Mouse (Mus musculus) liver, embryonic 15.5 days (tissue): ENCODE data around the gene Rasgrf2. TPM values are rescaled to one million over a fixed set of nuclear protein-coding genes. Genes with fewer than 3 reads are reported as not detected.

Experiments used
- ATAC-seq: fragments of 200-750 bp; cut with Nextera tagmentation; 2 replicates; pipeline ENCODE4 v1.8.0; 2017; ENCODE audit warnings: moderate number of reproducible peaks, mild to moderate bottlenecking, moderate library complexity; ENCODE audit not compliant: insufficient read depth
- H3K27ac ChIP-seq: fragments of 300-500 bp; sonication (generic); replicated peaks from 2 replicates; pipeline ENCODE4 v1.5.1; 2015; ENCODE audit warnings: mild to moderate bottlenecking, inconsistent platforms
- H3K27me3 ChIP-seq: fragments of 300-500 bp; sonication (generic); 2 replicates; pipeline ENCODE4 v1.6.1; 2015; ENCODE audit warnings: mild to moderate bottlenecking, inconsistent platforms
- H3K36me3 ChIP-seq: fragments of 300-500 bp; sonication (generic); replicated peaks from 2 replicates; pipeline ENCODE4 v1.6.1; 2015; ENCODE audit warnings: moderate library complexity, mild to moderate bottlenecking, inconsistent platforms
- H3K4me1 ChIP-seq: fragments of 300-500 bp; sonication (generic); replicated peaks from 2 replicates; pipeline ENCODE4 v1.6.1; 2015; ENCODE audit warnings: inconsistent platforms
- H3K4me2 ChIP-seq: fragments of 300-500 bp; sonication (generic); 2 replicates; pipeline ENCODE4 v1.6.1; 2015; ENCODE audit warnings: moderate library complexity, mild to moderate bottlenecking, inconsistent platforms
- H3K4me3 ChIP-seq: fragments of 300-500 bp; sonication (generic); replicated peaks from 2 replicates; pipeline ENCODE4 v1.5.1; 2015; ENCODE audit warnings: mild to moderate bottlenecking, inconsistent platforms
- H3K9ac ChIP-seq: fragments of 300-500 bp; sonication (generic); 2 replicates; pipeline ENCODE4 v1.6.1; 2015; ENCODE audit warnings: moderate library complexity, mild to moderate bottlenecking, inconsistent platforms
- H3K9me3 ChIP-seq: fragments of 300-500 bp; sonication (generic); replicated peaks from 2 replicates; pipeline ENCODE4 v1.6.1; 2016; ENCODE audit warnings: inconsistent platforms
- WGBS: fragments of 180-500 bp; shearing (Covaris S2); methylation state at CpG from one replicate; pipeline ENCODE4 v1.1.7; 2015; ENCODE audit warnings: mixed read lengths; ENCODE audit not compliant: insufficient replicate concordance; 5-methylcytosine and 5-hydroxymethylcytosine counted together
- polyA plus RNA-seq: library from polyadenylated mRNA; unstranded; fragments of >200 nt; fragmentation: Nextera tagmentation; extraction: Ambion mirVana; gene quantifications from 2 replicates; pipeline ENCODE4 v1.2.1, GENCODE M21; 2015

Rasgrf2 gene
- polyA plus RNA-seq, 1 experiment from 2014 or later, result 0.13 TPM

DNA sequence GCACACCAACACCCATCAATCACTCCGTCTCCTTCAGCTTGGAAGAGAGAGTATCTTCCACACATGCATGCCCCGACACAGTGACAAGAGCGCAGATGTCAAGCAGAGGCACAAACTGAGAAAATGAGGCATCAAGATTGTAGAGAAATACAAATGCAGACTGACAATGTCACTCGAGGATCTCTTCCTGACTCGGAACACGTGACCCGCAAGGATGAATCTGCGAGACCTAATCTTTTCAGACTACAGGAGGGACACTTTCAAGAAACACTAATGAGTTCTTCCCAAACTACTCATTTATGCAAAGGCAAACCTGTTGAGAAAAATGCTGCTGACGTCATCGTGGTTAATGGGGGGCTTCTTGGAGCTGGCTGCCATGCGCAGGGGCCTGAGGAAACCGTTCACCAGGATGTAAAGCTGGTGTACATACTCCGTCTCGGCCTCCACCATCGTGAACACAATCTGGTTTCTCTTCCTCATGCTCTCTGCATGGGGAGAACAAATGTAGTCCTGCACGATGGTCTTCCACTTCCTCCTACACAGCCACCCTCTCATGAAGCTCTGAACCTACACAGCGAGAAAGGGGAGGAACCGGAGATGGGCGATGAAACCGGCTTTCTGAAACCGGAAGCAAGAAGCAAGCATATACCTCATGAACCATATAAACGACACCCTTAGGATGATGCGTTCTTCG is 100.9 kb downstream of the Rasgrf2 start:
- Histone ChIP-seq H3K27ac (no peak overlapping the region), H3K4me3 (no peak overlapping the region), H3K27me3 (no peaks in the 10 kb centered on the region), H3K36me3 (no peaks in the 10 kb centered on the region), H3K4me1 (no peaks in the 10 kb centered on the region), H3K9me3 (no peaks in the 10 kb centered on the region), H3K9ac (no peak overlapping the region), H3K4me2 (no peak overlapping the region)
- no peak for ATAC-seq
- 64% methylated on average over 24 of the region's 24 CpGs for WGBS

GRCm38 (mm10) chr13:92029666-92030065 is 101.8 kb downstream of the Rasgrf2 start:
- Histone ChIP-seq H3K27me3 (no peaks in the 10 kb centered on the region), H3K9me3 (no peaks in the 10 kb centered on the region), H3K9ac (no peak overlapping the region), H3K36me3 (no peaks in the 10 kb centered on the region), H3K4me1 (no peaks in the 10 kb centered on the region), H3K4me3 (no peak overlapping the region), H3K27ac (no peak overlapping the region), H3K4me2 (no peak overlapping the region)
- 53% methylated on average over 3 of the region's 3 CpGs for WGBS
- ATAC-seq, result no peak

DNA sequence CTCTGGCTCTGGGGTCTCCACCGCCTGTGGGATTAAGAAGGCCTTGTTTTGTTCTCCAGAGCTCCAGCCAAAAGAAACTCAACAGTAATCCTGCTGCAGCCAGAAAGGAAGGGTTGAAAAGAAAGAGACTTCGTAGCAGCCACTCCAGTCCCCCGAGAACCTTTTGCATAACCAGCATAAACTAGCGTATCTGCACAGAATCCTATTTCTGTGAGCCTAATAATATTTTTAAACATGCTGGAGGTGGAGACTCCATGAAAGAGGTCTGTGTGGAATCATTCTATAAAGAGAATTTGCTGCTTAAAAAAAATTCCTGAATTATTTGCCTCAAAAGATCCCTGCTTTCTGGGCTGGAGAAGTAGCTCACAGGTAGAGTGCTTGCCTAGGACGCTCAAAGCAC is 103.5 kb downstream of the Rasgrf2 start:
- no peaks in the 10 kb centered on the region for H3K4me1 ChIP-seq
- no peak overlapping the region for H3K27ac ChIP-seq
- H3K36me3 ChIP-seq, result no peaks in the 10 kb centered on the region
- ATAC-seq, result no peak
- H3K9ac ChIP-seq, result no peak overlapping the region
- no peaks in the 10 kb centered on the region for H3K9me3 ChIP-seq
- 74% methylated on average over 5 of the region's 5 CpGs for WGBS
- no peak overlapping the region for H3K4me2 ChIP-seq
- no peaks in the 10 kb centered on the region for H3K27me3 ChIP-seq
- H3K4me3 ChIP-seq, result no peak overlapping the region

DNA sequence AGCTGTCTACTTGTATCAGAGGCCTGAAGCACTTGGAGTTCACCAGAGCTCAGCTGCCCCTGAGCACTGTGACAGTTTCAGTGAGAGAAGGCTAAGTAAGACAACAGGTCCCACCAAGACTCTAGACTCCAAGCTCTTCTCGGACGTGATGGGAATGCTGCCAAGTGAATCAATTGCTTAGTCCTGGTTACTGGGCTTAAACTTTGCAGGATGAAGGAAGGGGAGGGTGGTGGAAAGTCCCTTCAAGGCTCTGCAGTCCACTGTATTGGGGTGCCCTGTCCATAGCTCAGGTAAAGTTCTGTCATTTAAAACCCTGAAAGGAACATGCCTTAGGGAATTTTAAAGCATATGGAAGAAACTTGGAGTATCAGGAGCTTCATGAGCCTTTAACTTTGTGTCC is 104.8 kb downstream of the Rasgrf2 start:
- Histone ChIP-seq H3K4me3 (no peak overlapping the region), H3K4me1 (no peaks in the 10 kb centered on the region), H3K4me2 (no peak overlapping the region), H3K9ac (no peak overlapping the region), H3K9me3 (no peaks in the 10 kb centered on the region), H3K27me3 (no peaks in the 10 kb centered on the region), H3K27ac (no peak overlapping the region), H3K36me3 (no peaks in the 10 kb centered on the region)
- 51% methylated on average over 2 of the region's 2 CpGs for WGBS
- ATAC-seq, result no peak

DNA sequence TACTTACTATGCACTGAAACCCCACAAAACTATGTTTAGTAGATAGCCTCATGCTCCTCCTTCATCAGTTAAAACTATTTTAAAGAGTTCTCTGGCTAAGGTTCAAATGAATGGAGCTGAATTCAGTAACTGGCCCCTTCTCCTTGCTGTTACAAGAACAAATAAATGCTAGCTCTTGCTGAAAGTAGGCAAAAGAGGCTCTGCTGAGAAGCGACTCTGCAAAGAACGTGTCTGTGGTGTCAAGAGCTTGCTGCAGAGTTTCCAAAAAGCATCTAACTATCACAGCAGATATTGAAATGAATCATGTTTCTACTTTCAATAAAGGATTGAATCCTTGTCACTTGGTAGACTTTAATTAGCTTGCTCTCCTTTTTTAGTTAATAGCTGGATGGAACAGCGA is 106.3 kb downstream of the Rasgrf2 start:
- Histone ChIP-seq H3K9me3 (no peaks in the 10 kb centered on the region), H3K36me3 (no peaks in the 10 kb centered on the region), H3K9ac (no peak overlapping the region), H3K27me3 (no peaks in the 10 kb centered on the region), H3K4me2 (no peak overlapping the region), H3K4me1 (no peaks in the 10 kb centered on the region), H3K4me3 (no peak overlapping the region), H3K27ac (no peak overlapping the region)
- WGBS, result 78% methylated on average over 3 of the region's 3 CpGs
- no peak for ATAC-seq

- no peak for ATAC-seq
- H3K27me3 ChIP-seq, result no peaks in the 10 kb centered on the region
- WGBS, result 76% methylated on average over 10 of the region's 10 CpGs
- H3K36me3 ChIP-seq, result no peaks in the 10 kb centered on the region
- no peaks in the 10 kb centered on the region for H3K4me1 ChIP-seq
- H3K4me3 ChIP-seq, result no peak overlapping the region
- no peaks in the 10 kb centered on the region for H3K9me3 ChIP-seq
- H3K9ac ChIP-seq, result no peak overlapping the region
- no peak overlapping the region for H3K27ac ChIP-seq
- H3K4me2 ChIP-seq, result no peak overlapping the region
Observed at GRCm38 (mm10) chr13:92022202-92022601, 109.3 kb downstream of the Rasgrf2 start.

DNA sequence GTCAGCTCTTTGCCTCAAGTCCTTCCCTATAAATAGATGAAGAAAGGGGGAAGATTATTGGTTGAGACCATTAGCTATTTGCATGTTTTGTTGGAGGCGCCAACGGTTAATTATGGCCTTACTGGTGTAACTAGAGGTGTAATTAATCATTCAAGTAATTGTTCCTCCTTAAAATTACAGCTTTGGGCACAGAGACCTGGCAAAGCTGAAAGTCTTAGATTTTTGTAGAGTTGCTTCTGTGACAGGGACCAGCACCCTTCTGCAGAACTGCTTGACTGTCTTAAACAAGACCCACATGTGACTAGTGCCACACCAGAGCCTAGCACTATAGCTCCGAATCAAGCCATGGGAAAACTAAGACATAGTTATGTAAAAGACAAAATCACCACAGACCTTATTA is 134.5 kb downstream of the Rasgrf2 start:
- no peaks in the 10 kb centered on the region for H3K36me3 ChIP-seq
- H3K9me3 ChIP-seq, result no peaks in the 10 kb centered on the region
- no peak for ATAC-seq
- H3K4me1 ChIP-seq, result no peaks in the 10 kb centered on the region
- 73% methylated on average over 3 of the region's 3 CpGs for WGBS
- H3K4me2 ChIP-seq, result no peak overlapping the region
- no peak overlapping the region for H3K4me3 ChIP-seq
- H3K27me3 ChIP-seq, result no peaks in the 10 kb centered on the region
- H3K27ac ChIP-seq, result no peak overlapping the region
- H3K9ac ChIP-seq, result no peak overlapping the region

DNA sequence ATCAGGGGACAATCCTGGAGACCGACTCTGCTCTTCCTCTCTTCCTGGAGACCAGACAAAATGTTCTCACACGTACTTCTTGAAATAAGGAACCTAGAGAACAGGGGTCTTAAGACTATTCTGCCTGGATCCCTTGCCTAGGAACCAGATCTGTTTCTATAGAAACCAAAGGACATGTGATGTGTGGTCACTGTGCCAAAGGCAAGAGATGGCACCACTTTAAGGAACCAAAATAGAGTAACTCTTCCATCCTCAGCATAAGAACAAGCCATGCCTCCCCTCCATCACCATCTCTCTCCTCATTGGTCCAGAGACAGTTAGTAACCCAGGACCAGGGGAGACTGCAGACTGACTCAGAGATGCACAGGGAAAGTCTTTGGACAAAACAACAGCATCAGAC is 140.0 kb downstream of the Rasgrf2 start:
- H3K4me3 ChIP-seq, result no peak overlapping the region
- H3K27ac ChIP-seq, result no peak overlapping the region
- H3K4me1 ChIP-seq, result no peaks in the 10 kb centered on the region
- H3K27me3 ChIP-seq, result no peaks in the 10 kb centered on the region
- ATAC-seq, result no peak
- no peaks in the 10 kb centered on the region for H3K9me3 ChIP-seq
- H3K9ac ChIP-seq, result no peak overlapping the region
- H3K4me2 ChIP-seq, result no peak overlapping the region
- WGBS, result 54% methylated on average over 2 of the region's 2 CpGs
- H3K36me3 ChIP-seq, result no peaks in the 10 kb centered on the region

GRCm38 (mm10) chr13:91990709-91991284 is 140.7 kb downstream of the Rasgrf2 start:
- WGBS, result 26% methylated on average over 6 of the region's 6 CpGs
- no peaks in the 10 kb centered on the region for H3K4me1 ChIP-seq
- no peak overlapping the region for H3K27ac ChIP-seq
- no peak overlapping the region for H3K4me2 ChIP-seq
- no peaks in the 10 kb centered on the region for H3K36me3 ChIP-seq
- no peaks in the 10 kb centered on the region for H3K27me3 ChIP-seq
- no peak overlapping the region for H3K4me3 ChIP-seq
- H3K9ac ChIP-seq, result no peak overlapping the region
- ATAC-seq, result no peak
- H3K9me3 ChIP-seq, result no peaks in the 10 kb centered on the region

DNA sequence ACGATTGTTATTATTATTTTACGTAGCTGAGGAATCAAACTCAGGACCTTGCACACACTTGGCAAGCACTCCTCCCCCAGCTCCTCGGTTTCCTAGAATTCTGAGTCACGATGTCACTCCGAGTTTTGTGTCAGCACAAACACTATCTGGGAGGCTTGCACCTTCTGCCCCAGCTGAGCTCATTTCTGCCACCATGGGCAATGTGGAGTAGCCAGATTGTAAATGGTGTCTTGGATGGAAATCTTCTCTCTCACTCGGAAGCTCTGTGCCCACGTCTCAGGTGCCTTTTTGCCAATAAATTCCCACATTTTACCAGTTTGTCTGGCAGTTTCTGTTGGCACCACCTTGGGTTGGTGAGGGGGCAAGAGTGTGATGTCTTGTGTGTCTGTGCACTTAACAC is 143.1 kb downstream of the Rasgrf2 start:
- H3K36me3 ChIP-seq, result no peaks in the 10 kb centered on the region
- H3K4me2 ChIP-seq, result no peak overlapping the region
- WGBS, result 63% methylated on average over 7 of the region's 7 CpGs
- no peaks in the 10 kb centered on the region for H3K9me3 ChIP-seq
- H3K4me3 ChIP-seq, result no peak overlapping the region
- H3K9ac ChIP-seq, result no peak overlapping the region
- H3K27ac ChIP-seq, result no peak overlapping the region
- H3K4me1 ChIP-seq, result no peaks in the 10 kb centered on the region
- ATAC-seq, result no peak
- no peaks in the 10 kb centered on the region for H3K27me3 ChIP-seq

- Histone ChIP-seq H3K36me3 (no peaks in the 10 kb centered on the region), H3K4me1 (no peaks in the 10 kb centered on the region), H3K4me3 (no peak overlapping the region), H3K9ac (no peak overlapping the region), H3K27ac (no peak overlapping the region), H3K4me2 (no peak overlapping the region), H3K27me3 (no peaks in the 10 kb centered on the region), H3K9me3 (no peaks in the 10 kb centered on the region)
- 68% methylated on average over 6 of the region's 6 CpGs for WGBS
- no peak for ATAC-seq
Observed at GRCm38 (mm10) chr13:91986958-91987357, 144.5 kb downstream of the Rasgrf2 start.
